Mouse (Mus musculus): Measurements from ENCODE around the gene Ralgps1. TPM values are rescaled to one million over a fixed set of nuclear protein-coding genes. Genes with fewer than 3 reads are reported as not detected.

Gene Ralgps1
- polyA plus RNA-seq, 1 experiment: 0.47 TPM

GRCm38 (mm10) chr2:33320568-33320967 is 50.7 kb downstream of the Ralgps1 start:
- no peak overlapping the region for H3K4me3 ChIP-seq (ENCODE audit: insufficient read depth, poor library complexity, severe bottlenecking)
- TF ChIP-seq MYOD1 (IDR thresholded peaks at IDR 0.05; ENCODE audit: control insufficient read depth, insufficient read length, low read depth) (peak; percentile 84), CTCF (IDR thresholded peaks at IDR 0.05; ENCODE audit: control insufficient read depth, insufficient read depth, insufficient read length) (no peak), CEBPB (IDR thresholded peaks at IDR 0.05; ENCODE audit: low read depth) (no peak), FOSL1 (IDR thresholded peaks at IDR 0.05; ENCODE audit: insufficient read depth, low read length, poor library complexity, severe bottlenecking) (peak; percentile 48), MAX (IDR thresholded peaks at IDR 0.05) (peak; percentile 24), USF1 (IDR thresholded peaks at IDR 0.05; ENCODE audit: low read depth) (no peak), MYOG (IDR thresholded peaks at IDR 0.05; ENCODE audit: control insufficient read depth, extremely low read depth, insufficient read length) (no peak)
- no peaks in the 10 kb centered on the region for H3K27me3 ChIP-seq (ENCODE audit: control insufficient read depth, insufficient read depth, insufficient read length)
- no peaks in the 10 kb centered on the region for H3K36me3 ChIP-seq (ENCODE audit: control insufficient read depth, insufficient read depth)
- no peaks in the 10 kb centered on the region for H3K79me2 ChIP-seq (ENCODE audit: control insufficient read depth, insufficient read depth)
- no peaks in the 10 kb centered on the region for H3K79me3 ChIP-seq (ENCODE audit: low read depth)
- H3ac ChIP-seq (ENCODE audit: control insufficient read depth, insufficient read length, low read depth): no peak overlapping the region

GRCm38 (mm10) chr2:33319934-33320333 is 51.4 kb downstream of the Ralgps1 start:
- Histone ChIP-seq H3K4me3 (ENCODE audit: insufficient read depth, poor library complexity, severe bottlenecking) (no peak overlapping the region), H3K79me2 (ENCODE audit: control insufficient read depth, insufficient read depth) (no peaks in the 10 kb centered on the region), H3K79me3 (ENCODE audit: low read depth) (no peaks in the 10 kb centered on the region), H3ac (ENCODE audit: control insufficient read depth, insufficient read length, low read depth) (no peak overlapping the region), H3K36me3 (ENCODE audit: control insufficient read depth, insufficient read depth) (no peaks in the 10 kb centered on the region), H3K27me3 (ENCODE audit: control insufficient read depth, insufficient read depth, insufficient read length) (no peaks in the 10 kb centered on the region)
- no peak for TF ChIP-seq MYOD1 (IDR thresholded peaks at IDR 0.05; ENCODE audit: control insufficient read depth, insufficient read length, low read depth)
- no peak for TF ChIP-seq CEBPB (IDR thresholded peaks at IDR 0.05; ENCODE audit: low read depth)
- no peak for TF ChIP-seq USF1 (IDR thresholded peaks at IDR 0.05; ENCODE audit: low read depth)
- no peak for TF ChIP-seq CTCF (IDR thresholded peaks at IDR 0.05; ENCODE audit: control insufficient read depth, insufficient read depth, insufficient read length)
- TF ChIP-seq FOSL1 (IDR thresholded peaks at IDR 0.05; ENCODE audit: insufficient read depth, low read length, poor library complexity, severe bottlenecking): no peak
- no peak for TF ChIP-seq MYOG (IDR thresholded peaks at IDR 0.05; ENCODE audit: control insufficient read depth, extremely low read depth, insufficient read length)
- no peak for TF ChIP-seq MAX (IDR thresholded peaks at IDR 0.05)

GRCm38 (mm10) chr2:33319455-33319854 is 51.8 kb downstream of the Ralgps1 start:
- no peaks in the 10 kb centered on the region for H3K36me3 ChIP-seq (ENCODE audit: control insufficient read depth, insufficient read depth)
- peak overlapping the region; percentile 22 for H3ac ChIP-seq (ENCODE audit: control insufficient read depth, insufficient read length, low read depth)
- no peaks in the 10 kb centered on the region for H3K79me2 ChIP-seq (ENCODE audit: control insufficient read depth, insufficient read depth)
- H3K79me3 ChIP-seq (ENCODE audit: low read depth): no peaks in the 10 kb centered on the region
- TF ChIP-seq USF1 (IDR thresholded peaks at IDR 0.05; ENCODE audit: low read depth) (no peak), MAX (IDR thresholded peaks at IDR 0.05) (no peak), CEBPB (IDR thresholded peaks at IDR 0.05; ENCODE audit: low read depth) (no peak), MYOD1 (IDR thresholded peaks at IDR 0.05; ENCODE audit: control insufficient read depth, insufficient read length, low read depth) (no peak), CTCF (IDR thresholded peaks at IDR 0.05; ENCODE audit: control insufficient read depth, insufficient read depth, insufficient read length) (no peak), MYOG (IDR thresholded peaks at IDR 0.05; ENCODE audit: control insufficient read depth, extremely low read depth, insufficient read length) (no peak), FOSL1 (IDR thresholded peaks at IDR 0.05; ENCODE audit: insufficient read depth, low read length, poor library complexity, severe bottlenecking) (no peak)
- no peak overlapping the region for H3K4me3 ChIP-seq (ENCODE audit: insufficient read depth, poor library complexity, severe bottlenecking)
- H3K27me3 ChIP-seq (ENCODE audit: control insufficient read depth, insufficient read depth, insufficient read length): no peaks in the 10 kb centered on the region

GRCm38 (mm10) chr2:33318491-33318964 is 52.8 kb downstream of the Ralgps1 start:
- Histone ChIP-seq H3K27me3 (ENCODE audit: control insufficient read depth, insufficient read depth, insufficient read length) (no peaks in the 10 kb centered on the region), H3K79me3 (ENCODE audit: low read depth) (no peaks in the 10 kb centered on the region), H3K36me3 (ENCODE audit: control insufficient read depth, insufficient read depth) (no peaks in the 10 kb centered on the region), H3ac (ENCODE audit: control insufficient read depth, insufficient read length, low read depth) (no peak overlapping the region), H3K4me3 (ENCODE audit: insufficient read depth, poor library complexity, severe bottlenecking) (no peak overlapping the region), H3K79me2 (ENCODE audit: control insufficient read depth, insufficient read depth) (no peaks in the 10 kb centered on the region)
- TF ChIP-seq CEBPB (IDR thresholded peaks at IDR 0.05; ENCODE audit: low read depth) (no peak), USF1 (IDR thresholded peaks at IDR 0.05; ENCODE audit: low read depth) (no peak), MAX (IDR thresholded peaks at IDR 0.05) (no peak), CTCF (IDR thresholded peaks at IDR 0.05; ENCODE audit: control insufficient read depth, insufficient read depth, insufficient read length) (no peak), FOSL1 (IDR thresholded peaks at IDR 0.05; ENCODE audit: insufficient read depth, low read length, poor library complexity, severe bottlenecking) (no peak), MYOD1 (IDR thresholded peaks at IDR 0.05; ENCODE audit: control insufficient read depth, insufficient read length, low read depth) (peak; percentile 36), MYOG (IDR thresholded peaks at IDR 0.05; ENCODE audit: control insufficient read depth, extremely low read depth, insufficient read length) (no peak)

GRCm38 (mm10) chr2:33316516-33316915 is 54.8 kb downstream of the Ralgps1 start:
- H3K79me2 ChIP-seq (ENCODE audit: control insufficient read depth, insufficient read depth): no peaks in the 10 kb centered on the region
- no peak overlapping the region for H3K4me3 ChIP-seq (ENCODE audit: insufficient read depth, poor library complexity, severe bottlenecking)
- H3K79me3 ChIP-seq (ENCODE audit: low read depth): no peaks in the 10 kb centered on the region
- H3K36me3 ChIP-seq (ENCODE audit: control insufficient read depth, insufficient read depth): no peaks in the 10 kb centered on the region
- TF ChIP-seq USF1 (IDR thresholded peaks at IDR 0.05; ENCODE audit: low read depth) (no peak), CTCF (IDR thresholded peaks at IDR 0.05; ENCODE audit: control insufficient read depth, insufficient read depth, insufficient read length) (peak; percentile 93), FOSL1 (IDR thresholded peaks at IDR 0.05; ENCODE audit: insufficient read depth, low read length, poor library complexity, severe bottlenecking) (no peak)
- no peak overlapping the region for H3ac ChIP-seq (ENCODE audit: control insufficient read depth, insufficient read length, low read depth)
- H3K27me3 ChIP-seq (ENCODE audit: control insufficient read depth, insufficient read depth, insufficient read length): no peaks in the 10 kb centered on the region

GRCm38 (mm10) chr2:33316063-33316405 is 55.3 kb downstream of the Ralgps1 start:
- Histone ChIP-seq H3K79me2 (ENCODE audit: control insufficient read depth, insufficient read depth) (no peaks in the 10 kb centered on the region), H3K4me3 (ENCODE audit: insufficient read depth, poor library complexity, severe bottlenecking) (no peak overlapping the region), H3ac (ENCODE audit: control insufficient read depth, insufficient read length, low read depth) (no peak overlapping the region), H3K27me3 (ENCODE audit: control insufficient read depth, insufficient read depth, insufficient read length) (no peaks in the 10 kb centered on the region), H3K79me3 (ENCODE audit: low read depth) (no peaks in the 10 kb centered on the region), H3K36me3 (ENCODE audit: control insufficient read depth, insufficient read depth) (no peaks in the 10 kb centered on the region)
- TF ChIP-seq FOSL1 (IDR thresholded peaks at IDR 0.05; ENCODE audit: insufficient read depth, low read length, poor library complexity, severe bottlenecking): no peak
- TF ChIP-seq MYOG (IDR thresholded peaks at IDR 0.05; ENCODE audit: control insufficient read depth, extremely low read depth, insufficient read length): no peak
- TF ChIP-seq CTCF (IDR thresholded peaks at IDR 0.05; ENCODE audit: control insufficient read depth, insufficient read depth, insufficient read length): no peak
- no peak for TF ChIP-seq USF1 (IDR thresholded peaks at IDR 0.05; ENCODE audit: low read depth)
- no peak for TF ChIP-seq CEBPB (IDR thresholded peaks at IDR 0.05; ENCODE audit: low read depth)
- TF ChIP-seq MYOD1 (IDR thresholded peaks at IDR 0.05; ENCODE audit: control insufficient read depth, insufficient read length, low read depth): no peak
- no peak for TF ChIP-seq MAX (IDR thresholded peaks at IDR 0.05)
